Mouse (Mus musculus) kidney, adult 2 months (tissue): ENCODE results near the gene Ldah.

ENCODE experiments used
- CTCF ChIP-seq: fragments of 200-500 bp; conservative IDR thresholded peaks from 2 replicates; pipeline ENCODE4 v1.5.1; 2011; ENCODE audit warnings: low read depth, mild to moderate bottlenecking, control low read depth, low read length, moderate library complexity, mixed read lengths; ENCODE audit not compliant: insufficient read depth, insufficient read length
- POLR2A ChIP-seq: fragments of 200-500 bp; IDR thresholded peaks from one replicate; pipeline ENCODE4 v1.6.1; 2011; ENCODE audit warnings: low read depth, low read length, control low read depth

- TF ChIP-seq CTCF: 0 out of 2 replicates have a peak, but pooled peaks have one; percentile 7
- TF ChIP-seq POLR2A: no peak
Observed at GRCm38 (mm10) chr12:8329236-8329635, 121.3 kb downstream of the Ldah start.
